Mouse (Mus musculus): ENCODE measurements around the gene Agap1. TPM values are rescaled to one million over a fixed set of nuclear protein-coding genes. Genes with fewer than 3 reads are reported as not detected.
A peak's percentile ranks its signal among the peaks of the same experiment; 100 is the strongest.

Agap1 gene
- total RNA-seq, 2 experiments from 2014 or later, result 292 to 293 TPM

DNA sequence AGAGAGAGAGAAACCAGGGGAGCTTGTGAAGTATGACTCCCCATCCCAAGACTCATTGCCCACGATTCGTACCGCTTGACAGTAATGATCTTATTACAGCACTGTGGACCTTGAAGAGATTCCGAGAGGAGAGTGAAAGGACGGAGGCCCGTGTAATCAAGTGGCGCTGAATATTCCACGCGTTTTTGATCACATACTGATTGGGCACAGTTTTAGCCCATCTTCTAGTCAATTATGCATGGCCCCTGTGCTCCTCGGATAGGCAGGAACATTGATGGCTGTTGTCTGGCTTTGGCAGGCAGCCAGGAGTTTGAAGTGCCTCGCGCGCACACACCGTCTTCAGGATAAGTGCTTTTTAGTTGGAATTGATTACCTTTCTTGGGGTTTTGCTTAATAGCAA, 344.1 kb downstream of the Agap1 start:
- no peak overlapping the region for H3K27ac ChIP-seq
- H3K4me3 ChIP-seq, result no peak overlapping the region
- no peak for DNase-seq (ENCODE audit: low spot score in 2 of 2)
- no peak for TF ChIP-seq CTCF (conservative IDR thresholded peaks at IDR 0.05)

GRCm38 (mm10) chr1:89801506-89801905, 346.9 kb downstream of the Agap1 start:
- TF ChIP-seq CTCF (conservative IDR thresholded peaks at IDR 0.05), result no peak
- H3K4me3 ChIP-seq, result no peak overlapping the region
- peak in 1 of 2 experiments; percentile 34 for DNase-seq (ENCODE audit: low spot score in 2 of 2)
- peak overlapping the region; percentile 32; the same call in 1 of the 2 replicates for H3K27ac ChIP-seq

DNA sequence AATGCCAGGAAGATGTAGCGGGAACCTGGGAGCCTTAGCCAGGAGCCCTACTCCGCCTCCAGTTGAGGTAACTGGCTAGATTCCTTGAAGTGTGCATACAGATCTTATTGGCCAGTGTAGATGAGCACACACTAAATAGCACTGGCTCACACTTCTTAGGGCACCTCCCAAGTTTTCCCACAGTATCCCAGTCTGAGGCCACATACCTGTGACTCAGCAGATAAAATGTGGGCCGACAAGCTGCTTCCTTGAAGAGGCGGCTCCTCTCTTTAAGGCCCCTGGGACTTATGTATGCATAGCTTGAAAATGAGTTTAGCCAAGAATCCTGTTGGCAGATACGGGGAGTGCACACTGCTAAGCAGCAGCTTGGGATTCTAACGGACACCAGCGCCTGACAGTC, 350.4 kb downstream of the Agap1 start:
- TF ChIP-seq CTCF (conservative IDR thresholded peaks at IDR 0.05), result peak; percentile 25
- no peak overlapping the region for H3K4me3 ChIP-seq
- DNase-seq (ENCODE audit: low spot score in 2 of 2), result no peak
- H3K27ac ChIP-seq, result no peak overlapping the region

DNA sequence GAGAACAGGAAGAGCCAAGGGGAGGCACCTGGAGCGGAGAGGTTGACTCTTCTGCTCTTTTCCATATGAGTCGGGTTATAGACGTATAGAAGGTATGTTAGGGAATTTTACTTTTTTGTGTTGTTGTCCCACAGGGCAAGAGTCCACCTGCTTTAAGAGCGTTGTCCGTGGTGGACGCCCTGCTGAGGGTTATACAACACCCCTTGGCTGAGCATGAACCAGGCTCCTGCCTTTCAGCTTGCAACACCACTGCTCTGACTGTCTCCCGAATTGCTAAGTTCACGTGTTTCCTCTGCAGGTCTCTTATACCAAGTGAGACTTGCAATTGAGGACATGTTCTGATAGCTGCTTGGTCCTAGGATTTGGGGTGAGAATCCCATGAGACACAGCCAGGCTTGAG, 358.2 kb downstream of the Agap1 start:
- no peak for TF ChIP-seq CTCF (conservative IDR thresholded peaks at IDR 0.05)
- Histone ChIP-seq H3K4me3 (no peak overlapping the region), H3K27ac (no peak overlapping the region)
- no peak for DNase-seq (ENCODE audit: low spot score in 2 of 2)

GRCm38 (mm10) chr1:89816487-89817206, 362.0 kb downstream of the Agap1 start:
- DNase-seq (ENCODE audit: low spot score in 2 of 2), result no peak
- Histone ChIP-seq H3K27ac (no peak overlapping the region), H3K4me3 (no peak overlapping the region)
- TF ChIP-seq CTCF (conservative IDR thresholded peaks at IDR 0.05), result no peak

GRCm38 (mm10) chr1:89821822-89822221, 367.2 kb downstream of the Agap1 start:
- no peak for DNase-seq (ENCODE audit: low spot score in 2 of 2)
- TF ChIP-seq CTCF (conservative IDR thresholded peaks at IDR 0.05), result no peak
- Histone ChIP-seq H3K4me3 (no peak overlapping the region), H3K27ac (no peak overlapping the region)

DNA sequence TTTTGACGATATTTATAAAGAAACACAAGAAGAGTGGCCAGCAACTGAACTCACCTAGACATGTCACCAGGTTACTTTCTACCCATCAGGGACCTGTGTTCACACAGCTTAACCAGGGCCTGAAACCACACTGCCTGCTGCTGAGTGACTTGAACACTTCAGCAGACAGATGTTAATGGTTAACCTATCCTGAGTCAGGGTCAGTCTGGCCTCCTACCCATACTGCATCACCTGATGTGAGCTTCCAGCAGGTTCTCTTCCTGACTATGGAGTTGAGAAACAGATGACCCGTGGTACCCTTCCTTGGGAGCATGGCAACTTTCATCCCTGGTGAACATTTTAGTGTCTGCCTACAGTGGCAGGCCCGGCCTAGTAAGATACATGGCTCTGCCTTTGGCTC, 367.8 kb downstream of the Agap1 start:
- DNase-seq (ENCODE audit: low spot score in 2 of 2), result no peak
- TF ChIP-seq CTCF (conservative IDR thresholded peaks at IDR 0.05), result no peak
- H3K4me3 ChIP-seq, result no peak overlapping the region
- H3K27ac ChIP-seq, result no peak overlapping the region

- DNase-seq (ENCODE audit: low spot score in 2 of 2), result no peak
- no peak overlapping the region for H3K27ac ChIP-seq
- no peak overlapping the region for H3K4me3 ChIP-seq
- no peak for TF ChIP-seq CTCF (conservative IDR thresholded peaks at IDR 0.05)
These were observed 368.4 kb downstream of the Agap1 start for GRCm38 (mm10) chr1:89823036-89823435.

DNA sequence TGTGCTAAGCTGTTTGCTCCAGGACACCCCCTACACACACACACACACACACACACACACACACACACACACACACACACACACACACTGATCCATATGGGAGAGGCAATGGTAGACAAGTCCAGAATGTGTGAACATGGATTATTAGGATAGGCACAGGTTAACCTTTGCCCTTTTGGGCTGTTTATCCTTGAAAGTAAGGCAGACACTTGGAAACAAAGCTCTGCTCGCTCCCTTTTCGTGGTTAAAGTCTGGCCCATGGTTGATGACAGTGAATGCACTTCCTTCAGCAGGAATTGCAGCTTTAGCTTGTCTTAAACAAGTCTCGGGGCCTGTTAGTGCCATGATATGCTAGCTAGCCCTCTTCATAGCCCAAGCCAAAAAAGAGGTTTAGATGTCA, 372.4 kb downstream of the Agap1 start:
- no peak for DNase-seq (ENCODE audit: low spot score in 2 of 2)
- no peak for TF ChIP-seq CTCF (conservative IDR thresholded peaks at IDR 0.05)
- no peak overlapping the region for H3K4me3 ChIP-seq
- H3K27ac ChIP-seq, result no peak overlapping the region

DNA sequence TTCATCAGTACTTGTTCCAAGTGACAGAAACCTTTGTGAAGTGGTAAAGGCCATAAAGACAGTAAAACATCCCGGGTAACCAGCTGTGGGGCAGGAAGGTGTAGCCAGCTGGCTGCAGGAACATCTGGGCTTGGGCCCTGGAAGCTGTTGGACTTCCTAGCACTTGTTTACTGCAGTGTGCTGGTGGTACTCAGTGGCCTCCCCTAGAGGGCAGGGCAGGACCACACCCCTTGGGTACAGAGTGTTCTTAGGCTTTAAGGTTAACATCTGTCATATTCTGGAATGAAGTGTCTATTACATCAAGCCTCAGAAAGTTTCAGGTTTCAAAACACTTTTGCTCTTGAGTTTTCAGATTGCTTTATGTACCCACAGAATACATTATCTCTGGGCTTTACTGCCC, 376.5 kb downstream of the Agap1 start:
- peak; percentile 42 for TF ChIP-seq CTCF (conservative IDR thresholded peaks at IDR 0.05)
- no peak for DNase-seq (ENCODE audit: low spot score in 2 of 2)
- Histone ChIP-seq H3K27ac (no peak overlapping the region), H3K4me3 (no peak overlapping the region)

DNA sequence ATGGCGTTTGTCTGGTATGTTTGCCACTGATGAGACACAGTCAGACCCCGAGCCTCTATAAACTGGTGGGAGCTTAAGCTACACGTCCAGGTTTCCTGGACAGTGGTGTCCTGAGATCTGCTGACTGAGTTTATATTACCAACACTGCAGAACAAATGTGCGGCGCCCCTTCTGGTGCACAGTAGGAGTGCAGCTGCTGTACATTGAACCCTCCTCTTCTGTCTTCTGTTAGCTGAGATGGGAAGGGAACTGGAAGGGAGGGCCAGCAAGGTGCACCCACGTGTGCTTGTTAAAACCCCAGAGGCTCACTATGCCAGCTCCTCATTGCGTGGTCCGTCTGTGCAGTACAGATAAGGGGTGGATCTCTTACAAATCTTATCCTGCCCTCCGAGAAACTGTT, 389.5 kb downstream of the Agap1 start:
- Histone ChIP-seq H3K4me3 (no peak overlapping the region), H3K27ac (no peak overlapping the region)
- peak; percentile 52 for TF ChIP-seq CTCF (conservative IDR thresholded peaks at IDR 0.05)
- no peak for DNase-seq (ENCODE audit: low spot score in 2 of 2)

DNA sequence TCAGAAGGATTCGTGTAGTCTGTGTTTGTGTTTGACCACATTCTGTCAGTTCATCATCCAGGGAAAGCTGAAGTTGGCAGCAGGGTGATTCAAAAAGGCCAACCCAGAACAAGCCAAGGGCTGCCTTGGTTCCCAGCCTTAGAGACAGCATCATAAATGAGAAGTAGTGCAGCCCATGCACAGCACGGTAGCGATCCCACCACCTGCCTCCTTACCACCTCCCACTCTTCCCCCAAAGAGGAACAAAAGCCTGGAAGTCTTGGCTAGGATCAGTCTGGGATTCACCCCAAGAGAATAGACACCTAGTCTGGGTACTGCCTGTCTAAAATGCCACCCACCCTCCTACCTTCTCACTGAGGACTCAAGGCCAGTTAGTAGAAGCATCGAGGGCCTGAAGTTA, 390.9 kb downstream of the Agap1 start:
- no peak for TF ChIP-seq CTCF (conservative IDR thresholded peaks at IDR 0.05)
- Histone ChIP-seq H3K4me3 (no peak overlapping the region), H3K27ac (peak overlapping the region; percentile 10; the same call in 1 of the 2 replicates)
- DNase-seq (ENCODE audit: low spot score in 2 of 2), result no peak

DNA sequence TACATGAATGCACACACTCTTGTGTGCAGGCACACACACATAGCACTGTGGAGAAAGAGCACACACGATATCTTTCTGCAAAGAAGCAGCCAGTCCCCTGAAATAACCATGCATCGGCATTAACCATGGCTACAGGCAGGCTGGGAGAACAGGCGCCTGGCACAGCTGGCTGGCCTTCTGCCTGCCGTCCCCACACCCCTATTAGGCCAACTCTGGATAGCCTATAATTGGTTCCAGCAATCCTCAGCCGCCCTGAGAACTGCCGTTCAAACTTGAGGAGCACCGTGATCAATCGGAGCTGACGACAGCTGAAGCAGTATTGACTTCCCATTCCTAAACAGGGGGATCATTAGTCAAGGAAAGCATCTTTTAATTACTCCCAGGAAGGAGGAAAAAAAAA, 391.5 kb downstream of the Agap1 start:
- no peak for TF ChIP-seq CTCF (conservative IDR thresholded peaks at IDR 0.05)
- no peak overlapping the region for H3K4me3 ChIP-seq
- DNase-seq (ENCODE audit: low spot score in 2 of 2), result no peak

GRCm38 (mm10) chr1:89848356-89849039, 393.9 kb downstream of the Agap1 start:
- DNase-seq (ENCODE audit: low spot score in 2 of 2), result no peak
- TF ChIP-seq CTCF (conservative IDR thresholded peaks at IDR 0.05), result no peak
- peak overlapping the region; percentile 84 for H3K27ac ChIP-seq
- peak overlapping the region; percentile 35 for H3K4me3 ChIP-seq

More for the DNA sequence above, 391.5 kb downstream of the Agap1 start:
- peak overlapping the region; percentile 44; the same call in 1 of the 2 replicates for H3K27ac ChIP-seq
